Mouse (Mus musculus): Measurements from ENCODE around the gene Tcte2. TPM values are rescaled to one million over a fixed set of nuclear protein-coding genes. Genes with fewer than 3 reads are reported as not detected.

The Tcte2 gene
- polyA plus RNA-seq, 3 experiments from 2014 or later = not detected

DNA sequence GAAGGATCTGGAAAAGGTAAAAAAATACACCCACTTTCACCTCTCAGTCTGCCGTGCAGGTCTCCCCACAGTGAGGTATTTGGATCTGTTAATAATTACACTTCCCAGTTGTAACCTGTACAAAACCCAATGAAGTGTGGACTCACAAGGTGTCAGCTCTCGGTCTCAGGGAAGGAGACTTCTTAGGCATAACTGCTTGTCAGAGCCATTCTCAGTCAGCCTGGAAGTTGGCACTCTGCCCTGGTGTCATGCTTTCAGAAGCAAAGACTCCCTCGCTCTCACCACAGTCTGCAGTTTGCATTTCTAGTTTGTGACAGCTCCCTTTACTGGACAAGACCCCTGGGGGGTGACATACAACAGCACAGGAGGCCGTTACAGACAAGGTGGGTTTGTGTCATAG lies 16.8 kb downstream of the Tcte2 start:
- no peak for ATAC-seq

DNA sequence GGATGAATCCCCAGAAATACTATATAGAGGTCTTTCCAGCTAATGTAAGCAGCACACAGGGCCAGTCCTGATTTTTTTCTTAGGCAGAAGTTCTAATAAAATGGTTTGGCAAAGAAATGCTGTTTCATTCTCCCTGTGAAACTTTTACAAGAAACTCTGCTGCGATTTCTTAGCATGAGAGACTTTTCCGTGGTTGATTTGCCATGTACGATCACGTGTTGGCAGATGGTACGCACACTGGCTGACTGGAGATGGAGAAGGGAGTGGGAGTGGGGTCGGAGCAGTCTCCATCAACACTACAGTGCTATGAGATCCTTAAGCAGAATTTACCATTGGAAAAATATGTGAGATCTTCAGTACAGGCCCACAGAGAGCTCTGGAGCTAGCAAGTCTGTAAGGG lies 17.4 kb downstream of the Tcte2 start:
- no peak for ATAC-seq

GRCm38 (mm10) chr17:13743709-13744079 lies 17.9 kb downstream of the Tcte2 start:
- ATAC-seq = no peak

- ATAC-seq = no peak
Measured at GRCm38 (mm10) chr17:13742941-13743708, 18.5 kb downstream of the Tcte2 start.

- ATAC-seq = no peak
Measured at GRCm38 (mm10) chr17:13742334-13742733, 19.3 kb downstream of the Tcte2 start.

- ATAC-seq = no peak
Measured at GRCm38 (mm10) chr17:13741611-13742010, 20.0 kb downstream of the Tcte2 start.

GRCm38 (mm10) chr17:13740796-13741195 lies 20.8 kb downstream of the Tcte2 start:
- no peak for ATAC-seq

GRCm38 (mm10) chr17:13739981-13740380 lies 21.6 kb downstream of the Tcte2 start:
- ATAC-seq = no peak

DNA sequence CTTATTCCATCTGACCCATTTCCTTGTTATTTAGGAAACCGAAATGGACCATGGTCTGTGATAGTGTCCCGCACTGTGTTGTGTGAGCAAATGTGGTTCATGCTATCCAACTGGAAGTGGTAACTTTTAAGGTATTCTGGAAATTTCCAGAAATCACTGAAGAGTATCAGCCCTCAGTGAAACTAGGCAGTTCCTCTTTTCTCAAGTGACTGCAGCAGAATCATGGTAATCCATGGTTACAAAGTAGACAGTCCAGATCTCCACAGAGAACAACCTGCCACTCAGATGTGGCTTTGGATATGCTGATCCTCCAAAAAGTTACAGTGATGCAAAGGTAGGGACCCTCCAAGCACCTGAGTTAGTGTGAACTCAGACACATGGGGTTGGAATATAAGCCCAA lies 22.7 kb downstream of the Tcte2 start:
- no peak for ATAC-seq

DNA sequence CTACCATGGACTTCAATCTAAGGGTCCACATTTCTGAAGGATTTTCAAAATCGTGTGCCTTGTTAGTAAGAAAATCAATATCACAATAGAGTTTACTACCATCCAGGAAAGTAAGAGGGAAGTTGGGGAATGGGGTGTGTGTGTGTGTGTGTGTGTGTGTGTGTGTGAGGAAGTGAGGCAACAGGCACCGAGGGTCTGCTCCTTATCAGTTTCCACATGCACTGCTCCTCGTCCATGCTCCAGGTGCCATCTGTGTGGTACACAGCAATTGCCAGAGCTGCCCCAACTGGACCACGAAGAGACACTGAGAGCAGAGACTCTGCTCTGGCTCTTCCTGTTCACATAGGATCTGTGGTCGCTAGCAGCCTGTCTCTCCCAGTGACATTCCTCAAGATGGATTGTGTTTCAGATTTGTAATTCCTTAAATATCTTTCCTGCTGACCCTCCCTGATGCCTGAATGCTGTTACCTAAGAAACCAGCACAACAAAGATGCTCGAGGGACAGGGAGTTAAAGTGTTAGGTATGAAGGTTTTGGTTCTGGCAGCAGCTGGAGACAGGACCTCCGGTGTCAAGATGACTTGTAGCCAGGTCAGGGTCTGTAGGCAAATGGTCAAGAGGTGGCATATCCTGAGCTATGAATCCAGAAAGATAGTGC lies 23.4 kb downstream of the Tcte2 start:
- ATAC-seq = no peak

GRCm38 (mm10) chr17:13737336-13737735 lies 24.3 kb downstream of the Tcte2 start:
- no peak for ATAC-seq

DNA sequence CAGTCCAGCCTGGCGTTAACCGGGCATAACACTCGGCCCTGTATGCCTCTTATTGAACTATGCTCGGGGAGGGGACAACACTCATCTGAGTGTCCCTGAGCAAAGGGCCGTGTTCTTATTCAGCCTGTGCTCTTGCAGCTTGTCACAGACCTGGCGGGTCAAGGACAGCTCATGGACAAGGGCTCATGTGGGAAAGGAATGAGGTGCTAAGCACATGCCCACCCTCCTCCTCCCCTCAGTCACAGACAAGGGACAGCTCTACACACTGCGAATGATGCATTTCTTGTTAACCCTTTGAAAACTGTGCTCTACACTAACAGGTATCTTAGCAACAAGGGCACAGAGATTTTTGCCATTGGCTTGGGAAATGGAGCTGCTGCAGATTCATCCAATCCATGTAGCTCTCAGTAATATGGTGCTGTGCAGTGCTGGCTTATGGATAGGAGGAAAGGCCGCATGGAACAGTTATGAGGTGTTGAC lies 25.8 kb downstream of the Tcte2 start:
- no peak for ATAC-seq

- no peak for ATAC-seq
Measured at GRCm38 (mm10) chr17:13735057-13735456, 26.6 kb downstream of the Tcte2 start.

- no peak for ATAC-seq
Measured at GRCm38 (mm10) chr17:13733971-13734370, 27.7 kb downstream of the Tcte2 start.

DNA sequence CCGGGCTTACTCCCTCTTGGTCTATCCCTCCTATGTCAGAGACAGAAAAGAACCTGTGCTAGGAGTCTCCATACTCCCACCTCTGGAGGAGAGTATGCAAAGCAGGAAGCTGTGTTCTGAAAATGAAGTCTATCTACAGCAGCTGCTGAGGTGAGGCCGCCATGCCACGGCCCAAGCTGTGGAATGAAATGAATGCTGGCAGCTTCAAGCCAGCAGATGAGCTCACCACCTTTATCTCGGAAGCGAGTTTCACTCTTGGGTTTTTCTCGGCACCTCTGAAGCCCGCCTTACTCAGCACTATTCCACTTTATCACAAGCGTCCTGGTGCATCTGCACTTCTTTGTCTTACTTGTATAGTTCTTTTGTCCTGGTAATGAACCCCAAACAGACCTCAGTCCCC lies 28.9 kb downstream of the Tcte2 start:
- no peak for ATAC-seq

- no peak for ATAC-seq
Measured at GRCm38 (mm10) chr17:13731727-13732112, 29.9 kb downstream of the Tcte2 start.

GRCm38 (mm10) chr17:13730980-13731726 lies 30.5 kb downstream of the Tcte2 start:
- ATAC-seq = no peak

DNA sequence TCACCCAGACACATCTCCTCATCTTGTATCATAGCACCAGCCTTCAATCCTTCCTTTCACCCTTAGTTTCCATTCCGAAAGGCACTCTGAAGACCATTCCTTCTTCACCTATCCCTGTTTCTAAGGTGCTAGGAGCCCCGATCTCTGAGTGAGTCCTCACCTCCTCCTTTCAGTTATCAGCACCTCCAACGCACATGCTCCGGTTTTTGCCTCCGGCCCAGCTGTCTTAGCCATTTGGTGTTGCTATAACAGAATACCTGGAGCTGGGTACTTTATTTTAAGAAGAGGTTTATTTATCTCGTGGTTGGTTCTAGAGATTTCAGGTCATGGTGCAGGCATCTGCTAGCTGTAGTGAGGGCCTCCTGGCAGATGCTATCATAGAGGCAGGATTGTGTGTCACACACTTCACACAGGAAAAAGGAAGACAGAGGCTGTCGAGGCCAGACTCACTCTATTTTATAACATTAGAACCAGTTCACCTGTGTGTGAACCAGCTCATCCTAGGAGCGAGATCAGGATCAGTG lies 34.7 kb downstream of the Tcte2 start:
- no peak for ATAC-seq

DNA sequence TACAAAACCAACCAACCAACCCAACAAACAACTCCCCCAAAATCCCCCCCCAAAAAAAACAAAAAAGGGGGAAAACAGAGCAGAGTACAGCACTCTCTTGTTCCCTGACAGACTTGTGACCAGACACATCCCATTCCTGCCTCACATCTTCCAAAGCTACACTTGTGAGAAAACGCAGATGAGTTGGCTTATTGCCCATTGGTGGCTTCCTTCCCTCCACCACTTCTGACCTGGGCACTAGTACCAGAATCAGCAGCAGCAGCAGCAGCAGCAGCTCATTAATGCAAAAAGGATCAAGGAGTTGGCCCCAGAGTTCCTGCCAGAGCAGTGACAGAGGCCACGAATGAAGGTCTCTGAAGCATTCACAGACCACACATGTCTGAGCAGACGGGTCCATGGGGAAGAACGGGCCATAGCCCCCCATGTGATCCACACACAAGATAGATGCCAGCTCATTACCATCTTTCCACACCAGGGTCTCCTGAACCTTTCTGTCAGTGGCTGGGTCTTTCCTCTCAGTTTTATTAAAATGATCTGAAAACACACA lies 36.5 kb downstream of the Tcte2 start:
- no peak for ATAC-seq

GRCm38 (mm10) chr17:13722434-13722833 lies 39.2 kb downstream of the Tcte2 start:
- no peak for ATAC-seq

DNA sequence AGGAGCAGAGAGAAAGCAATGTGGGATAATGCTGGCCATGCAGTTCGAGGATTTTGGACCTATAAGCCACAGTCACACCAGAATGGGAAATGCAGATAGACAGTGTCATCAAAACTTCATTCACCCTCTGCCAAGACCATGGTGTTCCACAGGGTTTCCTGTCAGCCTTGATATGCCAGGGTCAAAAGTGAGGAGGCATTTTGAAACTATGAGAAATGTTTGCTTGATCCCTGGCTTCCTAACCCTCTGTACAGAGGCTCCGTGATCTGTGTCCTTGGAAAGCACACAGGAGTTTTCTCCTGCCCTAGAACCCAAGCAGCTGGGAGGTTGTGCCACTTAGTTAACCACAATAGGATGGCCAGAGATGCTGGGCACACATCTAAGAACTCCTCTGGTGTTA lies 40.3 kb downstream of the Tcte2 start:
- no peak for ATAC-seq

- no peak for ATAC-seq
Measured at GRCm38 (mm10) chr17:13720187-13720586, 41.4 kb downstream of the Tcte2 start.

GRCm38 (mm10) chr17:13717428-13717827 lies 44.2 kb downstream of the Tcte2 start:
- no peak for ATAC-seq
